Mouse (Mus musculus) stomach, embryonic 16.5 days (tissue): ENCODE measurements around the gene Cfi. TPM values are rescaled to one million over a fixed set of nuclear protein-coding genes. Genes with fewer than 3 reads are reported as not detected.

Experiments
- ATAC-seq: fragments of 200-750 bp; cut with Nextera tagmentation; 2 replicates; pipeline ENCODE4 v1.8.0; 2017; ENCODE audit warnings: moderate number of reproducible peaks, moderate TSS enrichment; ENCODE audit not compliant: insufficient read depth, low FRiP score
- H3K27ac ChIP-seq: fragments of 300-500 bp; sonication (generic); 2 replicates; pipeline ENCODE4 v1.5.1; 2014; ENCODE audit warnings: low read length
- H3K27me3 ChIP-seq: fragments of 300-500 bp; sonication (generic); 2 replicates; pipeline ENCODE4 v1.6.1; 2014; ENCODE audit warnings: low read length, control low read depth, mixed read lengths; ENCODE audit not compliant: control insufficient read depth, insufficient read depth
- H3K36me3 ChIP-seq: fragments of 300-500 bp; sonication (generic); 2 replicates; pipeline ENCODE4 v1.6.1; 2014; ENCODE audit warnings: low read length; ENCODE audit not compliant: control insufficient read depth, insufficient read depth
- H3K4me1 ChIP-seq: fragments of 300-500 bp; sonication (generic); 2 replicates; pipeline ENCODE4 v1.6.1; 2014; ENCODE audit warnings: low read length, control low read depth, mixed read lengths; ENCODE audit not compliant: control insufficient read depth, insufficient read depth
- H3K4me2 ChIP-seq: fragments of 300-500 bp; sonication (generic); 2 replicates; pipeline ENCODE4 v1.6.1; 2014; ENCODE audit warnings: low read depth, low read length, mixed read lengths
- H3K4me3 ChIP-seq: fragments of 300-500 bp; sonication (generic); replicated peaks from 2 replicates; pipeline ENCODE4 v1.5.1; 2014; ENCODE audit warnings: mild to moderate bottlenecking, low read length
- H3K9ac ChIP-seq: fragments of 300-500 bp; sonication (generic); 2 replicates; pipeline ENCODE4 v1.6.1; 2014; ENCODE audit warnings: low read length
- H3K9me3 ChIP-seq: fragments of 300-500 bp; sonication (generic); replicated peaks from 2 replicates; pipeline ENCODE4 v1.6.1; 2016; ENCODE audit warnings: low read length, control low read depth; ENCODE audit not compliant: control insufficient read depth
- WGBS: fragments of 180-500 bp; shearing (Covaris S2); extraction: QIAGEN DNeasy Blood & Tissue Kit; methylation state at CpG from one replicate; pipeline ENCODE4 v1.1.7; 2014; 5-methylcytosine and 5-hydroxymethylcytosine counted together
- polyA plus RNA-seq: library from polyadenylated mRNA; unstranded; fragments of >200 nt; fragmentation: Nextera tagmentation; extraction: Ambion mirVana; gene quantifications from 2 replicates; pipeline ENCODE4 v1.2.1, GENCODE M21; 2015

Gene Cfi
- polyA plus RNA-seq, 1 experiment from 2014 or later, result 103 TPM

GRCm38 (mm10) chr3:129903369-129903768 lies 67.7 kb downstream of the Cfi start:
- no peaks in the 10 kb centered on the region for H3K9me3 ChIP-seq
- H3K4me3 ChIP-seq, result no peak overlapping the region
- H3K4me2 ChIP-seq, result no peak overlapping the region
- H3K27me3 ChIP-seq, result no peaks in the 10 kb centered on the region
- no peak for ATAC-seq
- no peak overlapping the region for H3K9ac ChIP-seq
- H3K36me3 ChIP-seq, result no peaks in the 10 kb centered on the region
- WGBS, result 76% methylated on average over 3 of the region's 3 CpGs
- peaks cover 24% of the 10 kb centered on the region for H3K4me1 ChIP-seq
- H3K27ac ChIP-seq, result no peak overlapping the region

DNA sequence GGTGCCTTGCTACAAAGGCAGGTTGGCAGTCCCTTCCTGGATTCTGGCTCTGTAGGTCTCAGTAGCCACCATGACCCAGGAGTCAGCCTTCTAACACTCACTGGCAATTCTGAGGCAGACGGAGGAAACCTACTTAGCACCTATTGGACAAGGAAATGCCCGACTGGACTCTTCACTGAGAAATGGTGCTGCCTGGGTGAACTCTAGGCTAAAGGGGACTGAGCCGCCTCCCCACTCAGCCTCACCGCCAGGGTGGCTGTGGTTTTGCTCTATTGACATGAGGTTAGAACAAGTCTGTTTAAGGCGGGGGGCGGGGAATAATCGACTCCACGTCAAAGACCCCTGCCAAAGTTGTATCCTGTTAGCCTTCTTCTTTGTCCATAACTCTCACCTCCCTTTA lies 68.2 kb downstream of the Cfi start:
- no peak overlapping the region for H3K4me2 ChIP-seq
- 73% methylated on average over 8 of the region's 8 CpGs for WGBS

DNA sequence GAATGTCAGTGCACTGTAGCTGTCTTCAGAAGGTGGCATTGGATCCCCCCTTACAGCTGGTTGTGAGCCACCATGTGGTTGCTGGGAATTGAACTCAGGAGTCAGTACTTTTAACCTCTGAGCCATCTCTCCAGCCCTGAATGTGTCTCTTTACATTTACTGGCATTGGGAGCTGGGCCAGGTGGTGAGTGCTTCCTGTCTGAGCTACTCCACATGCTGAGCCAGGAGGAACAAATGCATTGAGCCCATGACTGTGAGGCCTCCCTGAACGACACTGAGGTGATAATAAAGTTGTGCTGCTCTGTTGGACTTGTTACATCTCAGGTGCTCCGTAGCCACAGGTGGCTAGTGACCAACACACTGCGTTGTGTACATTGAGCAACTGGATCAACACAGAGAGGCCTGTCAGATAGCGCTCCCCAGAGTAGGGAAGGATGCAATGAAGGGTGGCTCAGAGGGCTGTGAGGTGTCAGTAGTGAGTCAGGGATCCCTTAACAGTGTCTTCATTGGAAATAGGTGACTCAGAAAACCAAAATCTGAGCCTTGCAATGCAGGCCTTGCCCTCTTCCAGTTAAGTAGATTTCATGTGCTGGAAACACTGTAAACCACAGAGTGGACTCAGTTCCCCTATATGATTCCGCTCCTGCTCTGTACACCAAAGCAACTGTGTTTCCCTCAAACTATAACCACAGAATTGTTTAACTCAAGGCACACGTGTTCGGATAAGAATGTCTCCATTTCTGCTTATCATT lies 68.9 kb downstream of the Cfi start:
- ATAC-seq, result no peak
- WGBS, result 60% methylated on average over 7 of the region's 7 CpGs
- Histone ChIP-seq H3K4me1 (peaks cover 24% of the 10 kb centered on the region), H3K9ac (no peak overlapping the region), H3K27me3 (no peaks in the 10 kb centered on the region), H3K36me3 (peaks cover 11% of the 10 kb centered on the region), H3K9me3 (no peaks in the 10 kb centered on the region), H3K27ac (no peak overlapping the region), H3K4me3 (no peak overlapping the region), H3K4me2 (no peak overlapping the region)

More for the DNA sequence above, 68.2 kb downstream of the Cfi start:
- no peak for ATAC-seq
- Histone ChIP-seq H3K36me3 (peaks cover 4% of the 10 kb centered on the region), H3K4me1 (peaks cover 24% of the 10 kb centered on the region), H3K27me3 (no peaks in the 10 kb centered on the region), H3K9me3 (no peaks in the 10 kb centered on the region), H3K4me3 (no peak overlapping the region), H3K9ac (no peak overlapping the region), H3K27ac (no peak overlapping the region)

DNA sequence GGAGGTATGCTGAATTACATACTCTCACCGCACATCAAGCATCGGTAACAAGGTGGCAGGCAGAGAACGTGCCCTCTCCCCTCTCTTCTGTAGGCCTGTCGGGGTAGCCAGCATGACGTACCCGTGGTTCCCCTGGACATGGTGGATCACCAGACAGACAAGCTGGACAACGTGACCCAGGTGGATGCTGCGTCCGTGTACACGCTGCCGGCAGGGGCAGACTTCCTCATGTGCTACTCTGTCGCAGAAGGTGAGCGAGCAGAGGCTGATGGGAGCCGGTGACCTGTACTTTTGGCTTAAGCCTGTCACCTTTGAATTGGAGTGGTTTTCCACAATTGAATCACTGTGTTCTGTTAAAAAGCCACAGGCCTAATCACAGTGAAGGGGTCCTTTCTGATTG lies 76.3 kb downstream of the Cfi start:
- 90% methylated on average over 14 of the region's 14 CpGs for WGBS
- H3K36me3 ChIP-seq, result peaks cover 20% of the 10 kb centered on the region

DNA sequence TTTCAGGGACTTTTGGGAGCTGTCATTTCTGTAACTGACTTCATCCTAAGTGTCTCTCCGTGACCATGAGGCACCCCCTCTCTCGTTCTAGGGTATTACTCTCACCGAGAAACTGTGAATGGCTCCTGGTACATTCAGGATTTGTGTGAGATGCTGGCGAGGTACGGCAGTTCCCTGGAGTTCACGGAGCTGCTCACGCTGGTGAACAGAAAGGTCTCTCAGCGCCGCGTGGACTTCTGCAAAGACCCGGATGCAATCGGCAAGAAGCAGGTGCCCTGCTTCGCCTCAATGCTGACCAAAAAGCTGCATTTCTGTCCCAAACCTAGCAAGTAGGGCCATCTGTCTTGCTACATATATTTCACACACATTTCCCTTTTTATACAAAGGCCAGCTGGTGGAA lies 77.6 kb downstream of the Cfi start:
- no peaks in the 10 kb centered on the region for H3K9me3 ChIP-seq
- WGBS, result 93% methylated on average over 13 of the region's 13 CpGs
- H3K4me3 ChIP-seq, result no peak overlapping the region
- no peak overlapping the region for H3K27ac ChIP-seq
- no peaks in the 10 kb centered on the region for H3K4me1 ChIP-seq
- ATAC-seq, result no peak
- peaks cover 20% of the 10 kb centered on the region for H3K36me3 ChIP-seq
- H3K4me2 ChIP-seq, result no peak overlapping the region
- no peaks in the 10 kb centered on the region for H3K27me3 ChIP-seq
- no peak overlapping the region for H3K9ac ChIP-seq

More for the DNA sequence above, 76.3 kb downstream of the Cfi start:
- Histone ChIP-seq H3K4me3 (no peak overlapping the region), H3K4me2 (no peak overlapping the region), H3K27me3 (no peaks in the 10 kb centered on the region), H3K9ac (no peak overlapping the region), H3K27ac (no peak overlapping the region), H3K9me3 (no peaks in the 10 kb centered on the region), H3K4me1 (no peaks in the 10 kb centered on the region)
- ATAC-seq, result no peak

GRCm38 (mm10) chr3:129917424-129917823 lies 81.7 kb downstream of the Cfi start:
- Histone ChIP-seq H3K4me3 (no peak overlapping the region), H3K9me3 (no peaks in the 10 kb centered on the region), H3K36me3 (no peaks in the 10 kb centered on the region), H3K27me3 (no peaks in the 10 kb centered on the region), H3K4me1 (no peaks in the 10 kb centered on the region), H3K4me2 (no peak overlapping the region), H3K9ac (no peak overlapping the region), H3K27ac (no peak overlapping the region)
- ATAC-seq, result no peak
- 75% methylated on average over 3 of the region's 3 CpGs for WGBS

DNA sequence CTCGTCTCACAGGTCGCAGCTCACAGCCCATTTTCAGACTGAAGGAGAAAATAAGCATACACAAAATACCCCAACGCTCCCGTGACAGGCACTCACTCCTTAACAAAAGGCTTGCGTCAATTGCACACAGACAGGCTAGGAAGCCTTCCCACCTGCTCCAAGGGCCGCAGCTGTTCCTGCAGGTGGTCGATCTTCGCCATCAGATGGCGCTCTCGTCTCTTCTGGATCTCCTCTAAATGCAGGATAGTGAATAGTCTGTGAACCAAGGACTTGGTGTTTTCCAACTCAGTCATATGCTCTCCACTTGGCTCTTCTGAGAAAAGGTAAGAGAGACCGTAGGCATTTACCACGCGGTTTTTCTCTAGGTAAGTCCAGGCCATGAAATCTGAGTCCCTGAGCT lies 82.8 kb downstream of the Cfi start:
- H3K4me1 ChIP-seq, result no peaks in the 10 kb centered on the region
- H3K27me3 ChIP-seq, result no peaks in the 10 kb centered on the region
- ATAC-seq, result no peak; the same call in 1 of the 2 replicates
- 16% methylated on average over 13 of the region's 13 CpGs for WGBS
- no peak overlapping the region for H3K4me2 ChIP-seq
- no peak overlapping the region for H3K27ac ChIP-seq
- no peaks in the 10 kb centered on the region for H3K9me3 ChIP-seq
- H3K36me3 ChIP-seq, result no peaks in the 10 kb centered on the region
- H3K4me3 ChIP-seq, result no peak overlapping the region
- H3K9ac ChIP-seq, result no peak overlapping the region

DNA sequence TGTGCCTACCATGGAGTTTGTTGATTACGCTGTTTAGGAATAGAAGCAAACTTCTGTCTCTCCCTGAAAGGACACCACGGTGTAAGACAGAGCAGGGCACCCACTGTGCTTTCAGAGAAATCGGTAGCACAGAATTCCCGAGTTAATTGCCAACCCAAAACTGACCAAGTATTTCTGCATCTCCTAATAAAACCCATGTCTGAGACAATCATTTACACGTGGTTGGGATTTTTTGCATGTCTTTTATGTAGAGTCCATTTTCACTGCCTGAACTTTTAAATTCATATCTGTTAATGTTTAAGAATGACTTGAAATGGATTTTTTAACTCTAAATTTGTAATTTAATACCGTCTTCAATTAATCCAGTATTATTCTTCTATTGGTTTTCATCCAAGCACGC lies 87.9 kb downstream of the Cfi start:
- Histone ChIP-seq H3K27ac (no peak overlapping the region), H3K9me3 (no peaks in the 10 kb centered on the region), H3K4me2 (no peak overlapping the region), H3K4me3 (no peak overlapping the region), H3K36me3 (no peaks in the 10 kb centered on the region), H3K4me1 (no peaks in the 10 kb centered on the region), H3K27me3 (no peaks in the 10 kb centered on the region), H3K9ac (no peak overlapping the region)
- ATAC-seq, result no peak
- WGBS, result 90% methylated on average over 7 of the region's 7 CpGs
